Mouse (Mus musculus) retina, postnatal 7 days (tissue): ENCODE measurements around the gene Dnmbp.
A peak's percentile ranks its signal among the peaks of the same experiment; 100 is the strongest.

Experiments
- DNase-seq: peaks from one replicate; pipeline ENCODE4 v3.0.0-alpha.2; 2012; ENCODE audit warnings: low read depth, low spot score

Dnmbp gene

GRCm38 (mm10) chr19:43879401-43880212 is 60.4 kb downstream of the Dnmbp start:
- peak; percentile 48 for DNase-seq

GRCm38 (mm10) chr19:43878111-43879092 is 61.6 kb downstream of the Dnmbp start:
- no peak for DNase-seq

- DNase-seq, result no peak
Measured at GRCm38 (mm10) chr19:43877364-43877763, 62.6 kb downstream of the Dnmbp start.

GRCm38 (mm10) chr19:43875996-43876395 is 64.0 kb downstream of the Dnmbp start:
- DNase-seq, result no peak

- DNase-seq, result no peak
Measured at GRCm38 (mm10) chr19:43874351-43874750, 65.6 kb downstream of the Dnmbp start.

- DNase-seq, result no peak
Measured at GRCm38 (mm10) chr19:43870418-43870817, 69.6 kb downstream of the Dnmbp start.

GRCm38 (mm10) chr19:43857347-43857746 is 82.6 kb downstream of the Dnmbp start:
- no peak for DNase-seq

- DNase-seq, result no peak
Measured at GRCm38 (mm10) chr19:43852837-43853545, 87.0 kb downstream of the Dnmbp start.

- no peak for DNase-seq
Measured at GRCm38 (mm10) chr19:43851996-43852630, 87.9 kb downstream of the Dnmbp start.

GRCm38 (mm10) chr19:43850026-43850425 is 90.0 kb downstream of the Dnmbp start:
- no peak for DNase-seq

- no peak for DNase-seq
Measured at GRCm38 (mm10) chr19:43847966-43848365, 92.0 kb downstream of the Dnmbp start.

GRCm38 (mm10) chr19:43847056-43847455 is 92.9 kb downstream of the Dnmbp start:
- DNase-seq, result no peak

- no peak for DNase-seq
Measured at GRCm38 (mm10) chr19:43845331-43845908, 94.6 kb downstream of the Dnmbp start.

GRCm38 (mm10) chr19:43843184-43843583 is 96.8 kb downstream of the Dnmbp start:
- no peak for DNase-seq

GRCm38 (mm10) chr19:43832425-43833069 is 107.4 kb downstream of the Dnmbp start:
- peak; percentile 72 for DNase-seq

GRCm38 (mm10) chr19:43826855-43827254 is 113.1 kb downstream of the Dnmbp start:
- no peak for DNase-seq

- no peak for DNase-seq
Measured at GRCm38 (mm10) chr19:43815661-43816414, 124.2 kb downstream of the Dnmbp start.

GRCm38 (mm10) chr19:43813315-43813714 is 126.7 kb downstream of the Dnmbp start:
- DNase-seq, result no peak

GRCm38 (mm10) chr19:43811419-43811818 is 128.6 kb downstream of the Dnmbp start:
- no peak for DNase-seq

GRCm38 (mm10) chr19:43809331-43809730 is 130.7 kb downstream of the Dnmbp start:
- DNase-seq, result no peak
